Mouse (Mus musculus) layer of hippocampus, adult 11-12 months (tissue): Measurements from ENCODE around the gene Atad5.
"Not testable (repeated sequence)": the region's sequence is repeated elsewhere in the genome, so short reads cannot be mapped to it uniquely, and the experiment has no call there.

Source experiments
- DNase-seq: peaks from one replicate; pipeline ENCODE4 v3.0.0; 2022; ENCODE audit warnings: low spot score

Gene Atad5

GRCm38 (mm10) chr11:80081786-80082319, 7.3 kb upstream of the Atad5 start:
- DNase-seq: no peak

- no peak for DNase-seq
Measured at GRCm38 (mm10) chr11:80085356-80086055, 3.7 kb upstream of the Atad5 start.

- DNase-seq: peak; percentile 93
Measured at GRCm38 (mm10) chr11:80086844-80087243, 2.4 kb upstream of the Atad5 start.

DNA sequence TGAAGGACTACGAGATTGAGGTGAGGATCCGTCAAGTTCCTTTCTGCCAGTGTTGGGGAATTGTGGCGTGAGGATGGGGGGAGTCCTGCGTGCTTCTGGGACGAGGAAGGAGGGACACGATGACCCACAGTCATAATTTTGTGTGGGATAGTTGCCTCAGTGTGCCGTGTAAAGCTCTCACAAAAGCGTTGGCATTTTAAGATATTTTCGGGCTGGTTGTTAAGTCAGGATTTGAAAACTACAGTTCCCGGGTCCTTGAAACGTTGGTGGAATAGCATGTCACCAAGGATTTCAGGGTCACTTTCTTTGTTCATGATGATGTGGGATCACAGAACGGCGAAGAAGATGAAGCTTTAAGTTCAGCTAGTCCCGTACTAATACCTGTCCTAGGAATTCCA, 616 bp downstream of the Atad5 start:
- DNase-seq: no peak

DNA sequence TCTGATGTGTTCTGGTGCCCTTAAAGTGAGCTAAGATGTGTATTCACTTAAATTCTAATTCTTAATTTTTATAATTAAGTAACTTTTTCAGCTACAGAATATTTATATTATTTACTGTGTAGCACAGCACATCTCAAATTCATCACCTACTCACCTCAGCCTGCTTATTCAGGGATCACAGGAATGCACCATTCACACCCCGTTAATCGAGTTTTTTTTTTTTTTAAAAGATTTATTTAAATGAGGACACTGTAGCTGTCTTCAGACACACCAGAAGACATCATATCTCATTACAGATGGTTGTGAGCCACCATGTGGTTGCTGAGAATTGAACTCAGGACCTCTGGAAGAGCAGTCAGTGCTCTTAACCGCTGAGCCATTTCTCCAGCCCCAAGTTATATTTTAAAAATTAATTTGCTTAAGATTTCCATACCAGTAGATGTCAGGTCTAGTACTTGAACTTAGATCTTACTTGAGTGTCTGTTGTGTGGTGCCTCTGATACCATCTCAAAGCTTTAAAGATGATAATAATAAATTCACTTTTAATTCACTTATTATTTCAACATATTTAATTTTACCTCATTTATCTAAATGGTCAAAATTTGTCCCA, 1.5 kb downstream of the Atad5 start:
- DNase-seq: no peak

- DNase-seq: no peak
Measured at GRCm38 (mm10) chr11:80098444-80099056, 9.3 kb downstream of the Atad5 start.

DNA sequence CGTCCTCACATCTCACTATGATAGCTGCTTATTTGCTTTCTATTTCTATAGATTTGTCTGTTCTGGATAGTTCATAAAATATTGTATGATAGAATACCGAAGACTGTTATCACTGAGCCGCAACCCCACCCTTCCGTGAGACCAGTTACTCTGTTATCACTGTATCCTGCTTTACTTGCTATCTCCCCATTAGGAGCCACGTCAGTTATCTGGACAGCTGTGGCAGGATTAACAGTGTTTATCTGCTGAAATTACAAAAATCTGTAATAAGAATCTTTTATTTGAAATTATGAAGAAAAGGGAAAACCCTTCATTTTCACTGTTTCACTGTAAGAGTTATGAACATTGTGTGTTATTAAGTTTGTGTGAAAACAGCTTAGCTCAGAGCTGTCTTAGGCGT, 12.1 kb downstream of the Atad5 start:
- DNase-seq: no peak

DNA sequence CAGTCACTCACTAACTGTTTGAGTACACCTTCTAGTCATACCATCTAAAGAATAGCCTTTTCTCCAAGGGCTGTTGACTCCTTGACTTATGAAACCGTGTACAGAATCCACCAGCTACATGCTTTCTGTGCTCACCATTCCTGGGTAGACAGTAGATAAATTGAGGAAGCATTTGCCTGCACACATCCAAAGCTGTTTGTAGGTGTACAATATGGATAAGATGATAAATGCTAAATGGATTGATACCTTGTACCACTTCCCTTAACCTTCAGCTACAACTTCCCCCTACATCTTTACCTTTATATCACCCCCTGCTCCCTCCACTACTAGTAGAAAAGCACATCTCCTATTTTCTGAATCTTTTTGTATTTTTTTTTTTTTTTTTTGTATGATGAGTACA, 15.2 kb downstream of the Atad5 start:
- no peak for DNase-seq

- no peak for DNase-seq
Measured at GRCm38 (mm10) chr11:80116411-80116810, 27.2 kb downstream of the Atad5 start.

- DNase-seq: no peak
Measured at GRCm38 (mm10) chr11:80132050-80132449, 42.9 kb downstream of the Atad5 start.

- no peak for DNase-seq
Measured at GRCm38 (mm10) chr11:80134744-80135143, 45.5 kb downstream of the Atad5 start.

DNA sequence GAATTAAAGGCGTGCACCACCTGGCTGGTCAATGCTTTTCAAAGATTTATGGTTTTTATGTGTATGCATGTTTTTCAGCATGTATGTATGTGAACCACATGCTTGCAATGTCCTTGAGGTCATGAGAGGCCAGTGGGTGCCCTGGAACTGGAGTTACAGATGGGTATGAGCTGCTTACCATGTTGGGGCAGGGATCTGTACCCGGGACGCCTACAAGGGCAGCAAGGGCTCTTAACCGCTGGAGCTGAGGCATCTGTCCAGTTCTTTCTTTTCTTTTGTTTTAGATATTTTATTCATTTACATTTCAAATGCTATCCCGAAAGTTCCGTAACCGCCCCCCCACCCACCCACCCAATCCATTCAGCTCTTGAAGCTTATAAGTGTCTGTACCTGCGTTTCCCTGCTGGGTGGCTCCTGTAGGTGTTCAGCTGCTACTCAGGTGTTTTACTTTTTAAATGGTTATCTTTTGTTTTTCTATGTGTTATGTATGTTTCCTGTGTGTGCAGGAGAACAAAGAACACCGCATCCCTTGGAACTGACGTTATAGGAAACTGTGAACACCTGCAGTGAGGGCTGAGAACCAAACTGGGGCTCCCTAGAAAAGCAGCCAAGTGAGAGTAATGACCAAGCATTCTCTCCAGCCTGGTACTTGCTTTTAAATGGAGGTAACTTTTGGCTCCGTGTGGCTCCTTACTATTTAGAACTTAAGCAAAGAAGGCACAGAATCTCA, 46.9 kb downstream of the Atad5 start:
- DNase-seq: no peak

GRCm38 (mm10) chr11:80136786-80137185, 47.6 kb downstream of the Atad5 start:
- no peak for DNase-seq

GRCm38 (mm10) chr11:80137773-80138172, 48.6 kb downstream of the Atad5 start:
- no peak for DNase-seq

DNA sequence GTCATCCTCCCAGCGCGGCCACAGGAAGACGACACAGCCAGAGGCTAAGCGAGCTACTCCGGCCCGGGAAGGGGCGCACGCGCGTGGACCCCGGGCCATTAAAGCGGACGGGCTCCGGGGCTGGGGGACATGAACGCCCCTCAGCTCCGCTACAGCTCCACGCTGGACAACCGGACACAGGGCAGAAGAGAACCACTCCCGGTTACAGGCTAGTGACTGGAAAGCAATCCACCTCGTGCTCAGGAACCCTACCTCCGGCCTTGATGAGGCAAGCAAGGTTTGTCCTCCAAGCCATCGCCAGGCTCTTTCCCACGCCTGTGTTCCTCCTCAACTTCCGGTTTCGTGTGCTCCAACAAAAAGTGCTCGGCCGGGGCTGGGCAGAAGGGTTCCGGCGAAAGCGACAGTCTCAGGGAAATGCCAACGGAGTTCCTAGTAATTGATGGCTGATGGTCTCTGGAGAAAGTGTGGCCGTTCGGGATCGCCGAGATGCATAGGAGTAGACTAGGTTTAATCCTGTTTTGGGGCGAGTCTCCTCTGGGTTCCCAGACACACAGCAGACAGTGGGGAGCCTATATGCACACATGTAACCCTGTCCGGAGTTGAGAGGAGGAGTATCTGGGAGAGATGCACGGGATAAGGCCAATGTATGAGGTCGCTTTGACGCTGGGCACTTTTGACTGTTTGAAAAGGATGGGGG, 52.8 kb downstream of the Atad5 start, which contains the start of gene Tefm:
TSS of gene Tefm (minus strand) at position 351 of the 697 bp plus-strand sequence.
- peak; percentile 86 for DNase-seq

- no peak for DNase-seq
Measured at GRCm38 (mm10) chr11:80142872-80143271, 53.7 kb downstream of the Atad5 start.

DNA sequence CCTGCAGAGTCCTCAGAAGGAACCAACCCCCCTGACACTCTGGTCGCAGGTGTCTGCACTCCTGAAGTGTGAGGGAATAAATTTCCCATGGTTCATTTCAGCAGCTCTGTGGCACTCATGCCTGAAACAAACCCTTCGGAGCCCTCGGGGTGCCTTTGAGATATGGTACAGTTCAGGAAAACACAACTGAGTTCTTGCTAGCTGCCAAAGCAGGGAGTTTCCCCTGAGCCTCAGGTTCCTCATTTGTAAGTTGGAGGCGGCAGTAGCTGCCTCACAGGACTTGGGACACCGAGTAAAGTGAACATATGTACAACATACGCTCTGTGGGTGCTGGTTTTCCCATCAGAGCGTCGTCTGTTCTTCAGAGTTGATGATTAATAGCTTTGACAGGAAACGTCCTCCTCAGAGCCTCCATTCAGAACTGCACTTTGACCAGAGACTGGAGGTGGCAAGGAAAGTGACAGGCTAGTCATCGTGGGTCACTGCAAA, 56.6 kb downstream of the Atad5 start:
- DNase-seq: no peak

DNA sequence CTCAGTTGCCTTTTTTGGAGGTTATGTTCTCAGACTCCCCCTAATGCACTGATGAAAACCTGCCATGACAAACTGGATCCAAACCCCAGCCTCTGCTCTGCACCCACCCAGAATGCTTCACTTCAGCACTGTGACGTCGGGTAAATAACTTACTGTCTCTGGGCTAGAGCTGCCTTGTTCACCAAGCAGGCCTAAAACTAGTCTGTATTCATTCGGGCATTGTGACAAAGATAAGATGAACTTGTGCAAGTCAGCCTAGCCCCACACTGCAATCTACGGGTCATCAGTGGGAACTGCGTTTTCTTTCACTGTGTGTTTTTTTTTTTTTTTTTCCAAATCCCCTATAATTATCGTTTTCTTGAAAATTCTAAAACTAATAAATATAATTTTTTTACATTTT, 58.5 kb downstream of the Atad5 start:
- no peak for DNase-seq

GRCm38 (mm10) chr11:80148313-80148712, 59.1 kb downstream of the Atad5 start:
- DNase-seq: no peak

- DNase-seq: not testable (repeated sequence)
Measured at GRCm38 (mm10) chr11:80148974-80149373, 59.8 kb downstream of the Atad5 start.

GRCm38 (mm10) chr11:80149412-80150023, 60.3 kb downstream of the Atad5 start:
- DNase-seq: no peak
